Mouse (Mus musculus): ENCODE results near the gene Tnfrsf13c.

Gene Tnfrsf13c

DNA sequence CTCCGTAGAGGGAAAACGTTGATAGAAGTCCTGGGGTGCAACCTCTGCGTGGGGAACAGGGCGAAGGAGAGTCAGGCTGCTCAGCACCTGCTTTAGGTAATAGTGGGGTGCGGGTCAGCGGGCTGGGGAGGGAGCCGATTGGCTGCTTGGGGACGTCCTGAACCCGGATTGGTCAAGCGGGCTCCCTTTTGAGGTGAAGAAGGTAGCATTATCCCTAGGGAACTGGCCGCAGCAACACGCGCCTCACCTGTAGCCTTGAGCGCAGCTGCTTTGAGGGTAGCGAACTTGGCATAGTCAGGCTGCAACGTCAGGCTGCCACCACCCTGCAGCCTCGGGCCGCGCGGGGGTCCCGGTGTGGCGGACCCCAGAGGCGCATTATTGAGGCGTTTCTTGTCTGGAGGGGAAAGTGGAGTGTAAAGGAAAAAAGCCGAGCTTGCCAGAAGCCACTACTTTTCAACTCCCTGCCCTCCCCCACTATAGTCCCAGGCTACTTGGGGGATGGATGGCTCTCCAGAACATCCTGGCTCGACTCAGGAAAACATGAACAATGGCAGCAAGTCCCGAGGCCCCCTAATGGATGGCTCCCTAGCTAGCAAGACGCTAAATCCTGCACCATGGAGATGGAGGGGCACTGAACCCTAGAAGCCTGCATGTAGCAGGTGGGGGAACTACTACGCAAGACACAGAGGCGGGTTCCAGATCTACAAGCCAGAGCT is 16.5 kb downstream of the Tnfrsf13c start:
- no peak for DNase-seq (ENCODE audit: low spot score in 2 of 2)

- no peak for DNase-seq (ENCODE audit: low spot score in 2 of 2)
These were observed 17.1 kb downstream of the Tnfrsf13c start for GRCm38 (mm10) chr15:82207105-82207459.

DNA sequence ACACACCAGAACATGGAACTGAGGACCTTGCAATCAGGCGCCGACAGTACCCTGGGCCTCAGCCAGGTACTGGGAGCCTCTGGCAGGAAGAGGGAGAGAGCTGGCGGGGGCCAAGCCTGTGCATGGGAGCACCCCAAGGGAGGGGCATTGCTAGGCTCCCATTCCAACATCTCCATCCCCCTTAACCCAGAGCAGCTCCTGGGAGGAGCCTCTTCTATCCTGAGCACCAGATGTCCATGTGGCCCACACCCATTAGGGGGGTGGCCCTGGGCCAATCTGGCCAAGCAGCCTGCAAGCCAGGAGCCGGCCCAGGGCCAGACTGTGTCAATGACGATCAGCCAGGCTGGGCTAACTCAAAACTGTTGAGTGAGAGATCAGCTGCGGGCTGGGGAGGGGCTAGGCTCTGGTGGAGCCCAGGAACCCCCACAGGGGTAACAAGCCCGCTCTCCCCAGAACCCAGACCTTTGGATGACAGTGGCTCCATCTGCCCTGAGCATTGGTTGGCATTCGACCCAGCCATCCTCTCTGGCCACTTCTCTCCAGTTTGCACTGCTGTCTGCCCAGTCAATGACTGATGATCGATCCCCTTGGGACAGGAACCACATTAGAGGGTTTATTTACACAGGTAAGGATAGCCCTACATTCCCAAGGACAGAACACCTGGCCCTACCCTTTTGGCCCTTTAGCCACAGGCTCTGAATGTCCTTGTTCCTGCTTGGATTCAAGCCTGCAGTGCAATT is 17.6 kb downstream of the Tnfrsf13c start:
- DNase-seq (ENCODE audit: low spot score in 2 of 2) = no peak

GRCm38 (mm10) chr15:82204680-82205371 is 19.3 kb downstream of the Tnfrsf13c start:
- DNase-seq (ENCODE audit: low spot score in 2 of 2) = no peak

- DNase-seq (ENCODE audit: low spot score in 2 of 2) = no peak
These were observed 20.4 kb downstream of the Tnfrsf13c start for GRCm38 (mm10) chr15:82203611-82204351.

GRCm38 (mm10) chr15:82203090-82203489 is 21.1 kb downstream of the Tnfrsf13c start:
- no peak for DNase-seq (ENCODE audit: low spot score in 2 of 2)

DNA sequence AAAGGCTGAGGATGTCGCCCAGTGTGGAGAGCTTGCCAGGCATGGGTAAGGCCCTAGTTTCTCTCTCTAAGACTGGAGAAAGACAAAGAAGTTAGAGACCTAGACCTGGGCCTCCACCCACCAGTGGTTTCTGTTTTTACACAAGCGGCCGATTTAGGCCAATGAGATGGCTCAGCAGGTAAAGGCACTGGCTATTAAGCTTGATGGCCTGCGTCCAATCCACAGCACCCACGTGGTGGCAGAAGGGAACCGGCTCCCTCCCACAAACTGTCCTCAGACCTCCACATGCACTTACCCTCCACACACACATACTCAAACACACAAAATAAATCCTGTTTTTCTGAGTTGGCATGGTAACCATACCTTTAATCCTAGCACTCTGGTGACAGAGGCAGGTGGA is 22.1 kb downstream of the Tnfrsf13c start:
- no peak for DNase-seq (ENCODE audit: low spot score in 2 of 2)

GRCm38 (mm10) chr15:82199546-82199945 is 24.6 kb downstream of the Tnfrsf13c start:
- DNase-seq (ENCODE audit: low spot score in 2 of 2) = peak in 1 of 2 experiments; percentile 31

DNA sequence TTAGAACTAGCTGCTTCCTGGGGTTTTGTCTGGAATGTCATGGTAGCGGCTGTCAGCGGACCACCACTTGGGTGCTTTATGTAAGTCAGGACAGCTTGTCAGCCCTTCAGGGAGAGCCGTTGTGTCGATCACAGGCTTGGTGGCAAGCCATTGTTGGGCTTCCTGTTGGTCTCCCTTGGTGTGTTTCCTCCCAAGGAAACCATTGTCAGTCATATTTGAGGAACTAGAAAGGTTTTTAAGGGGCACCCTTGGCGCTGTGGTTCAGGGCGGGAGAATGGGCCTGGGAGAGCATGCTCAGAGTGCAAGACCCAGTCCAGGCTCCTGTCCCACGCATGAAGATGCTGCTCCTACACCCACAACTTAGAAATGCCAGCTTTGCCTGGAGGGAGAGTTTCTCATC is 25.8 kb downstream of the Tnfrsf13c start:
- DNase-seq (ENCODE audit: low spot score in 2 of 2) = no peak

DNA sequence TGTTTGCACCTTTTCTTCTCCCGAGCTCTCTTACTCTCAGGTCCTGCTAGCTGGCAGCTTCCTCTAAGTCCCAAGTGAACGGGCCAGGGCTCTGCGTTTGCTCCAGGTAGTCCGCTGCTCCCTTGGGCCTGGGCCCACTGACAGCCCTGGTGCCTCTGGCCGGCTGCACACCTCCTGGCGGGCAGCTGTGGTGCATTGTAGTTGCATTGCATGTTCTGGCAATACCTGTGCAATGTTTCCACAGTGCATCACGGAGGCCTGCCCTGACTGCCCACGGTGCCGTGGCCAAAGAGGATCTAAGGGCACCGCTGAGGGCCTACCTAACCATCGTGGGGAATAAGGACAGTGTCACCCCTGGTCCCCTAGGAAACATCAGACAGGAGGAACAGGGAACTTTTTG is 26.2 kb downstream of the Tnfrsf13c start:
- DNase-seq (ENCODE audit: low spot score in 2 of 2) = no peak

DNA sequence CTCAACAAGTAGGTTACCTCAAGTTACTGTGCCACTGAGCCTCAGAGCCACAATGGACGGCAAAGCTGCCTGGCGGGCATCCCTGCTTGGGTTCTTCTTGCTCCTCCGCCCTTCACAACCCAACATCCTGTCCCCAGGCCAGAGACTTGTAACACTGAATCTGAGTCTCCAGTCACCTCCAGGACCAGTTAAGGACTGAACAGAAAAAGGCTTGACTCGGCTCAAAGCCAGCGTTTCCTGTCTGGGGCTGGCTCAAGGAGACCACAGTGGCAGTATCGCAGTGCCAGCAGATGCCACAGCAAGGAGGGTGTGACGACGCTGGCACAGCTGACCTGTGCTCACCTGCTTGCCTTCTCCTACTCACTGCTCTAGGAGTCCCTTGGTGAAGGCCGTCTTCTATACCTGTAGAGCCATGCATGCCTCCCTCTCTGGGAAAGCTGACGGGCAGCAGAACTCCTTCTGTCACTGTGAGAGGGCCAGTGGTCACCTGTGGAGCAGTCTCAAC is 26.9 kb downstream of the Tnfrsf13c start:
- DNase-seq (ENCODE audit: low spot score in 2 of 2) = peak; percentile 31 to 52

GRCm38 (mm10) chr15:82196300-82196699 is 27.9 kb downstream of the Tnfrsf13c start:
- no peak for DNase-seq (ENCODE audit: low spot score in 2 of 2)

- no peak for DNase-seq (ENCODE audit: low spot score in 2 of 2)
These were observed 31.6 kb downstream of the Tnfrsf13c start for GRCm38 (mm10) chr15:82192617-82193016.

GRCm38 (mm10) chr15:82188481-82189240 is 35.5 kb downstream of the Tnfrsf13c start:
- DNase-seq (ENCODE audit: low spot score in 2 of 2) = peak; percentile 25 to 58

DNA sequence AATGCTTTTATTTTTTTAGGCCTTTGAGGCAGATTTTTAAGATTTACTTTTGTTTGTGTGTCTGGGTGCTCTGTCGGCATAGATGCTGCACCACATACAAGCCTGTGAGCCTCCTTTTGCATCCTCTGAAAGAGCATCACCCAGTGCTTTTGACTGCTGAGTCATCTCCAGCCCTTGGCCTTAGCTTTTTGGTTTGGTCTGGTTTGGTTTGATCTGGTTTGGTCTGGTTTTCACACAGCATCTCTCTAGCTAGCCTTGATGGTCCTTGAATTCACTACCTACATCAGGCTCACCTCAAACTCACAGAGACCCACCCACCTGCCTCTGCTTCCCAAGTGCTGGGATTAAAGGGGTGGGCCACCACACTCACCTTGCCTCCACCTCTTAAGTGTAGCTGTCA is 36.2 kb downstream of the Tnfrsf13c start:
- no peak for DNase-seq (ENCODE audit: low spot score in 2 of 2)

DNA sequence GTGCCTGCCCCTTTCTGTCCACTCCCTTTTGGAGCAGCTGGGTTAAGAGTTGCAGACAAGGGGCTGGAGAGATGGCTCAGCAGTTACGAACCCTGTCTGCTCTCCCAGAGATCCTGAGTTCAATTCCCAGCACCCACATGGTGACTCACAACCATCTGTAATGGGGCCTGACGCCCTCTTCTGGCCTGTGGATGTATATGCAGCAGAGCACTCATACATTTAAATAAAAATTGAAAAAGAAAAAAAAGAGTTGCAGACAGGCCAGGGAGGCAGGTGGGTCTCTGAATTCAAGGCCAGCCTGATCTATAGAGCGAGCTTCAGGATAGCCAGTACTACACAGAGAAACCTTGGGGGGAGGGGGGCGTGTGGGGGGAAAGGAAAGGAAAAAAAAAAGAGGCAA is 36.8 kb downstream of the Tnfrsf13c start:
- DNase-seq (ENCODE audit: low spot score in 2 of 2) = no peak

DNA sequence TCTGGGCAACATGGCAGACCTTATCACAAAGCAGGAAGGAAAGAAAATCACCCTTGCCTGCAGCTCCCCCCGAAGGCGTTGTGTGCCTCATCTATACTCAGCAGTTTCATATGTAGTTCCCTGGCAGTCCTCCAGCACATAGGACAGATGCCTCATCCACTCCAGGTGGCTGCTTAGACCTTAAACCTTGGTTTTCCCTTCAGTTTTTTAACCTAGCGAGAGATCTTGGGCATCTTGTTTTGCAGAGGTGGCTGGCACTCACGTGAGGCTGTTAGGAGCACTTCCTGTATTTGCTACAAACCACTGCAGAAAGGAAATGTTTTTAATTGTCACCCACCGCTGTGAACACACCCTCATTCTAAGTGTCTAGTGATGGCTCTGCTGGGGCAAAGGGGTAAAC is 37.2 kb downstream of the Tnfrsf13c start:
- peak; percentile 50 to 78 for DNase-seq (ENCODE audit: low spot score in 2 of 2)

- DNase-seq (ENCODE audit: low spot score in 2 of 2) = no peak
These were observed 38.0 kb downstream of the Tnfrsf13c start for GRCm38 (mm10) chr15:82186131-82186530.

DNA sequence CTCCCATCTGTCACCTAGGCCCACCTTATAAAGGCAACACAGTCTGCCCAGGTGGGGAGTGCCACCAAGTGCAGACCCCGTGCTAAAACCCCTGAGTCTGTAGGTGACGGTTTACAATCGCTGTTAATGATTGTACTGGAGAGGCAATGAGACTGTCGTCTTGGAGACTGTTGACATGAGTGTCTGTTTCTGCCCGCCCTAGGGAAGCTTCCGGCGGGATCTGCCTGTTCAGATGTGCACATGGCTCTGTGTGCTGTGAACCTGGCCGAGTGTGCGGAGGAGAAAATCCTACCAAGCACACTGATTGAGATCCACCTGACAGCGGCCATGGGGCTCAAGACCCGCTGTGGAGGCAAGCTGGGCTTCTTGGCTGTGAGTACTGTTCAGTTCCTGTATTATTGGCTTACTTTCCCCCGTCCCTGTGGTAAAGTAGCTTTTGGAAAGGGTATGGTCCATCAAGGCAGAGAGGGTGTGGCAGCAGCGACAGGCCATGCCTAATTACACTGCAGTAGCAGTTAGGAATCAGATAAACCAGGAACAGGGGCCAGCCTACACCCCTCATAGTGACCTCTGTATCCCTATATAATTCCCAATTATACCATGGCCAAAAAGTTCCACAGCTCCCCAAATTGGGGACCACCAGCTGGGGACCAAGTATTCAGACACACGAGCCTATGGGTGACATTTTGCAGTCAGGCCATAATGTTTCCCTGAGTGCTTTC is 38.9 kb downstream of the Tnfrsf13c start:
- DNase-seq (ENCODE audit: low spot score in 2 of 2) = no peak

- DNase-seq (ENCODE audit: low spot score in 2 of 2) = no peak
These were observed 39.5 kb downstream of the Tnfrsf13c start for GRCm38 (mm10) chr15:82184656-82185055.

All from natural killer cell, adult 2 months (primary cell).